Mouse (Mus musculus): ENCODE measurements around the gene Fam71b. TPM values are rescaled to one million over a fixed set of nuclear protein-coding genes. Genes with fewer than 3 reads are reported as not detected.

Fam71b gene
- polyA plus RNA-seq, 1 experiment from 2014 or later, result not detected

DNA sequence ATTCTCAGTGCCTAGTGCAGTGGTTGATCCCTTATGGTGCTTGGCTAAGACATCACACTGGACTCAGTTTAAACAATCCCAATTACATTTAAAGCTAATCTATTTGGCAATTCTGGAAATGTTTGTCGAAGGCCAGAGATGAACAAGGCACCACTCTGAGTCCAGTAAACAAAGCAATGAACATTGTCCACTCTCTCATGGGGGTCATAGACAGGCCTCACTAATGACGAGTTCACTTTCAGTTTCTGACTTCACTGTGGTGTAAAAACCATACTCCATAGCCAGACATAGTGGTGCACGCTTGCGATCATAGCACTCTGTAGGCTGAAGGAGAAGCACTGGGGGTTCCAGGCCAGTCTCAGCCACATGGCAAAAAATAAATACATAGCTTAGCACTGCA lies 25.9 kb upstream of the Fam71b start:
- Histone ChIP-seq H3K36me3 (replicated peaks) (no peaks in the 10 kb centered on the region), H3K4me2 (no peak overlapping the region), H3K4me1 (replicated peaks) (no peaks in the 10 kb centered on the region), H3K27ac (replicated peaks) (no peak overlapping the region), H3K9ac (no peak overlapping the region), H3K9me3 (replicated peaks) (no peaks in the 10 kb centered on the region), H3K4me3 (replicated peaks) (no peak overlapping the region), H3K27me3 (no peaks in the 10 kb centered on the region)
- WGBS (ENCODE audit: insufficient replicate concordance), result 61% methylated on average over 4 of the region's 4 CpGs
- ATAC-seq (ENCODE audit: insufficient read depth), result peak; percentile 31; the same call in 1 of the 2 replicates

DNA sequence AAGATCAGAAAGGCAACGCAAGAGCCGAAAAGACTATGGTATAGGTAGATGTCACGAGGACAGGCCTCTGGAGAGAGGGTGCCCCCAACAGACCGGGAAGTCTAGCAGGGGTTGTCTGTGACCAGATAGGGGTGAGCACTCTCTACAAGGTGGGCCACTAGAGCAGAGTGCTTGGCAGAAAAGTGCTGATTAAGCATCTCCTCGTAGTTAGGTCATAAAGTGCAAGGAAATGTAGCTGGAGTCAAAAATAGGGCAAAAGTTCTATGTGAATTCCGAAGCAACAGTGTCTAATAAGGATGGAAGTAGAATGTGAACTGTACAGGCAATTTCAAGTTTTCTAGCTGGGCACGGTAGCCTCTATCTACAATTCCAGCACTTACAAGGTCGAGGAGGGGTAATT lies 25.1 kb upstream of the Fam71b start:
- Histone ChIP-seq H3K9me3 (replicated peaks) (no peaks in the 10 kb centered on the region), H3K9ac (no peak overlapping the region), H3K4me2 (no peak overlapping the region), H3K36me3 (replicated peaks) (no peaks in the 10 kb centered on the region), H3K27me3 (no peaks in the 10 kb centered on the region), H3K4me3 (replicated peaks) (no peak overlapping the region), H3K4me1 (replicated peaks) (no peaks in the 10 kb centered on the region), H3K27ac (replicated peaks) (no peak overlapping the region)
- 67% methylated on average over 8 of the region's 8 CpGs for WGBS (ENCODE audit: insufficient replicate concordance)
- ATAC-seq (ENCODE audit: insufficient read depth), result no peak

DNA sequence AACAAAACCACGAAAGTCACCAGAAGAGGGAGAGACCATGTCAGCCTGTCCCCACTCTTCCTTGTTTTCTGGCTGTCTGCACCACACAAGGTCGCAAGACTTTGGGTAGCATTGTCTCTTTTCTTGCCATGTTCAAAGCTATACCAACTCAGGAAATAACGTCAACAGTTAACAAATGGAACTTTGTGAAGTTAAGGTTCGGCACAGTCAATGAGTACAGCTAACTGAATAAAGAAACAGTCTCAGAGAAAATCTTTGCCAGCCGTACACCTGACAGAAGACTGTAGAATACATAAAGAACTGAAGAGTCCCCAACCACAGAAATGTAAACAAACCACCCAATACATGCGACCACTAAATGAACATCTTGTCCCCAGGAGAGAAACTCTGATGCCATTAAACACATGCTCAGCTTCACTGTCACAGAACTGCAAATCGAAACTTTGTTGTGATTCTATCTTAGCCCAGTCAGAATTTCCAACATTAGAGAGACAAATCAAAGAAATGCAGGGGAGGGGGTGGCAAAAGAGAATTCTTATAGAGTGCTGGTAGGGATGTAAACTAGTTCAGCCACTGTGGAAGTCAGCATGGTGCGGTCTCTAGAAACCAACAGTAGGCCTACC lies 23.9 kb upstream of the Fam71b start:
- H3K9me3 ChIP-seq (replicated peaks), result no peaks in the 10 kb centered on the region
- 53% methylated on average over 8 of the region's 8 CpGs for WGBS (ENCODE audit: insufficient replicate concordance)
- H3K36me3 ChIP-seq (replicated peaks), result no peaks in the 10 kb centered on the region
- H3K27ac ChIP-seq (replicated peaks), result no peak overlapping the region
- H3K27me3 ChIP-seq, result no peaks in the 10 kb centered on the region
- no peak overlapping the region for H3K4me2 ChIP-seq
- ATAC-seq (ENCODE audit: insufficient read depth), result no peak
- peaks cover 5% of the 10 kb centered on the region for H3K4me1 ChIP-seq (replicated peaks)
- H3K4me3 ChIP-seq (replicated peaks), result no peak overlapping the region
- H3K9ac ChIP-seq, result no peak overlapping the region

DNA sequence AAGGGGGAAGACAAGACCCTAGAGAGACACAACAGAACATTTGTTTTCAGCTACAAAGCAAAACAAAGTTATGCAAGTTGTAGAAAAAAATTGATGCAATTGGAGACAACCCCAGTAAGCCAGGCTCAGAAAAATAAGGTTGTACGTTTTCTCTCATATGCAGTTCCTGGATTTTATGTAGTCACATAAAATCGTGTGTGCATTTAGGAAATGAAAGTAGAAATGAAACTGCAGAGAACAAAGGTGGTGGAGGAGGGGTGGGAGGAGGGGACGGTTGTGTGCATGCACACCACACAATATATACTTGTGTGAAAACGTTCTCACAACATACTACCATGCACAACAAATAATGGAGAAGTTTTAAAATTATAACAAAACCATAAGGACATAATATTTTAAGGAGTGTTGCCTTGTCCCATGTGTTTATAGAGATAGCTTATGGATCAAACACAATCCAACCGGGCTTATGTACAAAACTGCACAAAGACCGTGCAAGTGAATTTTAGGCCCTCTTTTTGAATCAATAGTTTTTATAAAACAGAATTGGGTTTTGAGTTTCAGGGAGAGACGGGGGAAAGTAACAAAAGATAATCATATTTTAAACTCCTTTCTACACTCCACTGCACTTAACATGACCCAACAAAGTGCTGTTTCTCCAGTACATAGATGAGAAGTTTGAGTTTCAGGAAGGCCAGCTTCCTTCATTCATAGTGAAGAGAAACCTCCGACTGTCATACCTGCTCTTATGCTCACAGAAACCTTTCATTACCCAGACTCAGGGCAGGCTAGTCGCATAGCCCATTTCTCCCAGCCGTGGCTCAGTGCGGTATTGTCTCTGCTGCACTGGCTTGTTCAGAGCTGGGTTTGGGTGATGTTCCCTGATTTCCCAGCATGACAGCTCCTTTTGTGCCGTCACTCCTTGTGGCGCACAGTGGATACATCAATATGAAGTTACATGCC lies 23.0 kb upstream of the Fam71b start:
- Histone ChIP-seq H3K36me3 (replicated peaks) (no peaks in the 10 kb centered on the region), H3K27me3 (no peaks in the 10 kb centered on the region), H3K27ac (replicated peaks) (no peak overlapping the region), H3K9ac (no peak overlapping the region), H3K4me2 (no peak overlapping the region), H3K4me1 (replicated peaks) (peaks cover 11% of the 10 kb centered on the region), H3K4me3 (replicated peaks) (no peak overlapping the region), H3K9me3 (replicated peaks) (no peaks in the 10 kb centered on the region)
- no peak for ATAC-seq (ENCODE audit: insufficient read depth)
- WGBS (ENCODE audit: insufficient replicate concordance), result 67% methylated on average over 13 of the region's 13 CpGs

DNA sequence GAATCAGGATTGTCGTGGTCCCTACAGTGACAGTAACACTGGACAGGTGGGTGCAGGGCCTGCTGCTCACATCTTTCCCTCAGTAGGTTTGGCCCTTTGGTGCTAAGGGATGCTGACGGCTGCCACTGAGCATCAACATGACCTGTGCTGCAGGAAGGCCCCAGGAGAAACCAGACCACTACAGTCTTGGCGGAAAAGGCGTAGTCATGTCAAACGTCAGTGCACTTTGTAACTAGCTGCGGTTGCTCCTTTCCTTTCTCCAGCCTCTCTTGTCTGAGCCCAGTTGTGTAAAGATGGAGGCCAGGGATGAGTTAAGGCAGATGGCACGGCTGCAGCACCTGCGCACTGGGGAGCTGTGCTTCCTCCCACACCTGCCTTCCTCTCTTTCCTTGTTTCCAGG lies 21.3 kb upstream of the Fam71b start:
- Histone ChIP-seq H3K36me3 (replicated peaks) (no peaks in the 10 kb centered on the region), H3K27ac (replicated peaks) (no peak overlapping the region), H3K4me3 (replicated peaks) (no peak overlapping the region), H3K9me3 (replicated peaks) (no peaks in the 10 kb centered on the region), H3K4me1 (replicated peaks) (peaks cover 16% of the 10 kb centered on the region), H3K27me3 (no peaks in the 10 kb centered on the region), H3K9ac (no peak overlapping the region), H3K4me2 (no peak overlapping the region)
- 72% methylated on average over 8 of the region's 8 CpGs for WGBS (ENCODE audit: insufficient replicate concordance)
- no peak for ATAC-seq (ENCODE audit: insufficient read depth)

DNA sequence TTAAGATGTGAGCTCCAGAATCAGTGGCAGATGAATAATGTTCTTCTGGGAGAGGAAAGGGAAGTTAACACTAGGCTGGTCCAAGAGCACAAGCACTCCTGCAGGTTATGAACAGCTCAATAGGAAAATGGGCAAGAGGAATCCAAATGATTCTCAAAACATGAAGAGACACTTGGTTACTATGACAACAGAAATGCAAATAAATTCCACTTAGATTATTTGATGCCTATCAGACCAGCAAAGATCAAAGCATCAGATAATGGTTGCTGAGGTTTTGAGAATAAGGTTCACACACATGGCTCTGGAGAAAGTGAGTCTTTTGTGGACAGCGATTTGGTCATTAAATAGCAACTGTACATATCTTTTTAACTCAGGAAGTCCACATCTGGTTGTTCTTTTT lies 19.0 kb upstream of the Fam71b start:
- 71% methylated on average over 1 of the region's 1 CpGs for WGBS (ENCODE audit: insufficient replicate concordance)
- H3K4me3 ChIP-seq (replicated peaks), result no peak overlapping the region
- peaks cover 16% of the 10 kb centered on the region for H3K4me1 ChIP-seq (replicated peaks)
- no peak overlapping the region for H3K27ac ChIP-seq (replicated peaks)
- no peaks in the 10 kb centered on the region for H3K9me3 ChIP-seq (replicated peaks)
- no peak overlapping the region for H3K9ac ChIP-seq
- H3K36me3 ChIP-seq (replicated peaks), result no peaks in the 10 kb centered on the region
- no peak for ATAC-seq (ENCODE audit: insufficient read depth)
- H3K27me3 ChIP-seq, result no peaks in the 10 kb centered on the region
- H3K4me2 ChIP-seq, result no peak overlapping the region

DNA sequence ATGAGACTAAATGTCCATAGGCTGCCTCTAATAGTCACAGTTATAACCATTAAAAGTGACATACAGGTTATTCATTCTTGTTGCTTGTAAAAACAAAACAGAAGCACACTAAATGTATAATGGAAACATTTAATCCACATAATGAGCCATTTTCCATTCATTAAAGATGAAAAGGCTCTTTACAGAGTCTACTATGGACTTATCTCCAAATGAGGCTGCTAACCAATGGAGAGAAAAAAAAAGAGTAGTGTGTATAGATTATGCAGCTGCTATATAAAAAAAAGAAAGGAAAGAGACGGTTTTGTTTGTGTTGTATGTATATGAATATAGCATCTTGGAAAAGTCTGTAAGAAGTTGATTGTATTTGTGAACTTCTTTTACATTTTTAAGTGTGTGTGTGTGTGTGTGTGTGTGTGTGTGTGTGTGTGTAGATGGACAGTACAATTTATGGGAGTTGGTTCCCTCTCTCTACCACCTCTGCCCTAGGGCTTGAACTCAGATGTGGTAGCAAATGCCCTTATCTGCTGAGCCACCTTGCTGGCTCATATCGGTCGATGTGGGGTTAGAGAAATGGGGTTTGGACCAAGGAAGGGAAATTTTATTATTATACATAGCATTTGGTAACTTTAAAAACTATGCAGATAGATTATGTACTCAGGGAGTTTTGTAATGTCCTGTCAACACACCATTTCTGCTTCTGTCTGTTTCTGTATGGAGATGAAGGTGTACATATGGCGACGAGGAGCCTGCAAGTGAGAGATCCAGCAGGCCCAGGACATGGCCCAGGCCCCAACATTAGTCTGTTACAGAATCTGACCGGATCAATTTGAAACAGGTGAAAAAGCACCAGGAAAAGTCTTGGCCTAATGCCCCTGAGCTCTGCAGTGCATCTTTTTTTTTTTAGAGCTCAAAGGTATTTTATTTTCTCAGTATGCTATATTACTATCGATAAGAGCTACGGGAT lies 18.3 kb upstream of the Fam71b start:
- H3K27me3 ChIP-seq, result no peaks in the 10 kb centered on the region
- peaks cover 16% of the 10 kb centered on the region for H3K4me1 ChIP-seq (replicated peaks)
- no peaks in the 10 kb centered on the region for H3K9me3 ChIP-seq (replicated peaks)
- no peaks in the 10 kb centered on the region for H3K36me3 ChIP-seq (replicated peaks)
- H3K4me3 ChIP-seq (replicated peaks), result no peak overlapping the region
- peak; percentile 96 for ATAC-seq (ENCODE audit: insufficient read depth)
- H3K9ac ChIP-seq, result no peak overlapping the region
- 48% methylated on average over 8 of the region's 8 CpGs for WGBS (ENCODE audit: insufficient replicate concordance)
- 0 out of 2 replicates have a peak overlapping the region, but pooled peaks have one; percentile 7 for H3K4me2 ChIP-seq
- peak overlapping the region; percentile 45 for H3K27ac ChIP-seq (replicated peaks)

DNA sequence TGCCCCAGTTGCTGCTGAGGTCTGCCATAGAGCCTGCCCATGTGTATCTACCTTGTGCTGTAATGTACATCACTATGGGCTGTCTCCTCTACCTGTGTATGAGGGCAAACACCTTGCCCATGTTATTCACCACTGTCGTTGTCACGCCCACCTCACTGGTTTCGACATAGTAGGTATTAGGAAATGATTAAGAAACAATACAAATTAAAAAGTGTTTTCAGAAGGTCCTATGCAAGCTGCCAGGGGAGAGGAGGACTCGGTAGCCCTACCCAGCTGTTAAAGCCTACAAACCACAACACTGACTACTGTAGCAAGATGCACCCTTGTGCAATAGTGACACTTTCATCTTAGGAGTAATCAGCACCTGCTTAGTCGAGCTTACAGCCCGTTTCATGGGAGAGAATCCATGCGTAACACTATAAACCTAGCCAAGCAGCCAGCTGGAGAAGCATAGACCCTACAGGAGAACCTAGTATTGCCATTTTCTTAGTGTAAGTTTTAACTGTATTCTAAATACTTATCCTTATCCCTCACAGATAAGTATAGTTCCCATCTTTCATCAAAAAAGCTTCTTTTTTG lies 16.2 kb upstream of the Fam71b start:
- H3K27ac ChIP-seq (replicated peaks), result no peak overlapping the region
- no peak overlapping the region for H3K9ac ChIP-seq
- no peaks in the 10 kb centered on the region for H3K9me3 ChIP-seq (replicated peaks)
- 69% methylated on average over 7 of the region's 7 CpGs for WGBS (ENCODE audit: insufficient replicate concordance)
- H3K4me2 ChIP-seq, result no peak overlapping the region
- ATAC-seq (ENCODE audit: insufficient read depth), result no peak
- H3K36me3 ChIP-seq (replicated peaks), result no peaks in the 10 kb centered on the region
- H3K4me3 ChIP-seq (replicated peaks), result no peak overlapping the region
- H3K4me1 ChIP-seq (replicated peaks), result peaks cover 16% of the 10 kb centered on the region
- no peaks in the 10 kb centered on the region for H3K27me3 ChIP-seq

DNA sequence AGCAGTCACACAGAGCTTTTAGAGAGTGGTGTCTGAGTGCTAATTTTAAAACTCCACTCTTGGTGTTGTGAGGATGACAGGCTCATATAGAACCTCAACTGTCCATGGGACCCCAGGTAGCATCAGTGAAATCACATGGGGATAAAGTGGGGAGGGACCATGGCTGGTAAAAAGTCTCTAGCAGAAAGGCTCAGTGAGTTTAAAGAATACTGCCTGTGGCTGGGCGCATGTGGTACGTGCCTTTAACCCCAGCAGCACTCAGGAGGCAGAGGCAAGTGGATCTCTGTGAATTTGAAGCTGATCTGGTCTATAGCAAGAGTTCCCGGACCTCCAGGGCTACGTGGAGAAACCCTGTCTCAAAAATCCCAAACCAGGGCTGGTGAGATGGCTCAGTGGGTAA lies 13.9 kb upstream of the Fam71b start:
- ATAC-seq (ENCODE audit: insufficient read depth), result no peak

DNA sequence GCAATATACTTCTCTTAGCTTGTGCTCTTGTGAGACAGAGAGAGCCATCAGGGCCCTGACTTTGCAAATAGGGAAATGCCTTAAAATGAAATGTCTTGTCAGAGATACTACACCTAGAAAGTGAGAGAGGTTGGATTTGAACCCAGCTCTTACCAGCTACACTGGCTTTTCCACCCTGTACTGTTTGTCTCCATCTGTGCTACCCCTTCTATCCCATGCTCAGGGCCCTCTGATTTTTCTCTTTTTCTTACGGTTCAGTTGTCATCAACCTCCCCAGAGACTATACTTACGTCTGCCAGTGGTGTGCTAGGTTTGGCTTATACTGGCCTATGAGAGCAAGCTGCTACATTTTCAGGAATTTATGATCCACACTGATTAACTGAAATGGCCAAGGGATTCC lies 11.4 kb upstream of the Fam71b start:
- H3K9ac ChIP-seq, result no peak overlapping the region
- no peaks in the 10 kb centered on the region for H3K27me3 ChIP-seq
- H3K27ac ChIP-seq (replicated peaks), result no peak overlapping the region
- WGBS (ENCODE audit: insufficient replicate concordance), result 70% methylated on average over 2 of the region's 2 CpGs
- ATAC-seq (ENCODE audit: insufficient read depth), result no peak
- H3K4me1 ChIP-seq (replicated peaks), result no peaks in the 10 kb centered on the region
- H3K36me3 ChIP-seq (replicated peaks), result no peaks in the 10 kb centered on the region
- no peaks in the 10 kb centered on the region for H3K9me3 ChIP-seq (replicated peaks)
- no peak overlapping the region for H3K4me3 ChIP-seq (replicated peaks)
- no peak overlapping the region for H3K4me2 ChIP-seq

More for the DNA sequence above, 13.9 kb upstream of the Fam71b start:
- Histone ChIP-seq H3K36me3 (replicated peaks) (no peaks in the 10 kb centered on the region), H3K27me3 (no peaks in the 10 kb centered on the region), H3K9me3 (replicated peaks) (no peaks in the 10 kb centered on the region), H3K4me2 (no peak overlapping the region), H3K4me3 (replicated peaks) (no peak overlapping the region), H3K4me1 (replicated peaks) (peaks cover 11% of the 10 kb centered on the region), H3K27ac (replicated peaks) (no peak overlapping the region), H3K9ac (no peak overlapping the region)
- 70% methylated on average over 4 of the region's 4 CpGs for WGBS (ENCODE audit: insufficient replicate concordance)
